Mouse (Mus musculus) myocyte (in vitro differentiated cells): Measurements from ENCODE around the gene Lrpap1. TPM values are rescaled to one million over a fixed set of nuclear protein-coding genes. Genes with fewer than 3 reads are reported as not detected.

Experiments used
- H3K27me3 ChIP-seq: one replicate; pipeline ENCODE4 v1.6.1; 2011; ENCODE audit not compliant: control insufficient read depth, insufficient read depth, insufficient read length
- H3K36me3 ChIP-seq: one replicate; pipeline ENCODE4 v1.6.1; 2011; ENCODE audit not compliant: control insufficient read depth, insufficient read depth
- H3K4me2 ChIP-seq: one replicate; pipeline ENCODE4 v1.6.1; 2011; ENCODE audit warnings: low read depth, control low read depth
- H3K4me3 ChIP-seq: one replicate; pipeline ENCODE4 v1.5.1; 2011; ENCODE audit warnings: mild to moderate bottlenecking, control low read depth, moderate library complexity
- H3K79me2 ChIP-seq: one replicate; pipeline ENCODE4 v1.6.1; 2011; ENCODE audit not compliant: control insufficient read depth, insufficient read depth
- H3ac ChIP-seq: one replicate; pipeline ENCODE4 v1.6.1; 2011; ENCODE audit not compliant: control insufficient read depth, insufficient read length
- CEBPB ChIP-seq: IDR thresholded peaks from 2 replicates; pipeline ENCODE4 v1.6.1; 2011; ENCODE audit warnings: mild to moderate bottlenecking, moderate library complexity; ENCODE audit not compliant: poor library complexity, insufficient read depth, severe bottlenecking
- E2F4 ChIP-seq: IDR thresholded peaks from one replicate; pipeline ENCODE4 v1.6.1; 2011; ENCODE audit warnings: mild to moderate bottlenecking, control low read depth, moderate library complexity; ENCODE audit not compliant: insufficient read depth
- MAX ChIP-seq: IDR thresholded peaks from one replicate; pipeline ENCODE4 v1.6.1; 2011; ENCODE audit warnings: low read depth, mild to moderate bottlenecking, control low read depth
- MYOD1 ChIP-seq, 3 experiments: IDR thresholded peaks; one replicate each; pipeline ENCODE4 v1.6.1; 2011; ENCODE audit warnings: control low read depth in 2 of 3, low read depth in 2 of 3, mild to moderate bottlenecking in 2 of 3, moderate library complexity in 1 of 3; ENCODE audit not compliant: insufficient read length in 2 of 3, control insufficient read depth in 1 of 3
- MYOG ChIP-seq, 3 experiments: IDR thresholded peaks; one replicate each; pipeline ENCODE4 v1.6.1; 2011; ENCODE audit warnings: control low read depth in 2 of 3, low read depth in 2 of 3, mild to moderate bottlenecking in 2 of 3; ENCODE audit not compliant: insufficient read length in 2 of 3, control insufficient read depth in 1 of 3, insufficient read depth in 1 of 3
- POLR2A ChIP-seq: IDR thresholded peaks from one replicate; pipeline ENCODE4 v1.6.1; 2011; ENCODE audit warnings: low read depth, mild to moderate bottlenecking, control low read depth, moderate library complexity; ENCODE audit not compliant: insufficient read length
- POLR2AphosphoS2 ChIP-seq: IDR thresholded peaks from one replicate; pipeline ENCODE4 v1.6.1; 2011; ENCODE audit warnings: low read depth, control low read depth; ENCODE audit not compliant: insufficient read length
- REST ChIP-seq: IDR thresholded peaks from one replicate; pipeline ENCODE4 v1.6.1; 2011; ENCODE audit warnings: mild to moderate bottlenecking, control low read depth, moderate library complexity; ENCODE audit not compliant: insufficient read depth, insufficient read length
- SRF ChIP-seq: IDR thresholded peaks from one replicate; pipeline ENCODE4 v1.6.1; 2011; ENCODE audit warnings: low read depth; ENCODE audit not compliant: control insufficient read depth, insufficient read length
- TCF12 ChIP-seq: IDR thresholded peaks from one replicate; pipeline ENCODE4 v1.6.1; 2011; ENCODE audit warnings: mild to moderate bottlenecking, control low read depth; ENCODE audit not compliant: poor library complexity, insufficient read depth, severe bottlenecking
- TCF3 ChIP-seq: IDR thresholded peaks from one replicate; pipeline ENCODE4 v1.6.1; 2011; ENCODE audit warnings: low read depth, control low read depth; ENCODE audit not compliant: insufficient read length
- USF1 ChIP-seq: IDR thresholded peaks from one replicate; pipeline ENCODE4 v1.6.1; 2011; ENCODE audit warnings: low read depth, mild to moderate bottlenecking, control low read depth, moderate library complexity
- polyA plus RNA-seq: library from polyadenylated mRNA; unstranded; fragments of >200 nt; fragmentation: generic; extraction: Trizol; gene quantifications from one replicate; pipeline ENCODE4 v1.2.1, GENCODE M21; 2012; ENCODE audit warnings: missing spikeins

Lrpap1 gene
- polyA plus RNA-seq, 1 experiment, result 46.2 TPM

- no peak overlapping the region for H3K4me2 ChIP-seq
- H3K27me3 ChIP-seq, result peaks cover 23% of the 10 kb centered on the region
- H3K4me3 ChIP-seq, result no peak overlapping the region
- H3ac ChIP-seq, result no peak overlapping the region
- TF ChIP-seq REST, result no peak
- TF ChIP-seq POLR2A, result no peak
- no peak for TF ChIP-seq MYOD1 (IDR thresholded peaks at IDR 0.05; ENCODE audit: control insufficient read depth in 1 of 3, insufficient read length in 2 of 3, low read depth in 2 of 3)
- TF ChIP-seq E2F4, result no peak
- no peak for TF ChIP-seq POLR2AphosphoS2
- no peak for TF ChIP-seq MYOG (IDR thresholded peaks at IDR 0.05; ENCODE audit: control insufficient read depth in 1 of 3, insufficient read depth in 1 of 3, insufficient read length in 2 of 3, low read depth in 2 of 3)
- TF ChIP-seq USF1, result no peak
- TF ChIP-seq SRF, result no peak
- H3K36me3 ChIP-seq, result no peaks in the 10 kb centered on the region
- no peaks in the 10 kb centered on the region for H3K79me2 ChIP-seq
Measured at GRCm38 (mm10) chr5:35112444-35112843, 6.9 kb upstream of the Lrpap1 start.

GRCm38 (mm10) chr5:35105922-35106298 is 344 bp upstream of the Lrpap1 start:
- H3K27me3 ChIP-seq, result peaks cover 11% of the 10 kb centered on the region
- peak overlapping the region; percentile 73 for H3K4me2 ChIP-seq
- peak overlapping the region; percentile 12 for H3ac ChIP-seq
- H3K36me3 ChIP-seq, result peaks cover 11% of the 10 kb centered on the region
- H3K4me3 ChIP-seq, result peak overlapping the region; percentile 57
- no peak for TF ChIP-seq SRF
- no peak for TF ChIP-seq CEBPB
- TF ChIP-seq MYOD1 (IDR thresholded peaks at IDR 0.05; ENCODE audit: control insufficient read depth in 1 of 3, insufficient read length in 2 of 3, low read depth in 2 of 3), result no peak
- TF ChIP-seq MYOG (IDR thresholded peaks at IDR 0.05; ENCODE audit: control insufficient read depth in 1 of 3, insufficient read depth in 1 of 3, insufficient read length in 2 of 3, low read depth in 2 of 3), result no peak
- TF ChIP-seq TCF3, result no peak
- TF ChIP-seq REST, result no peak
- no peak for TF ChIP-seq POLR2A
- TF ChIP-seq MAX, result no peak
- no peak for TF ChIP-seq USF1
- no peak for TF ChIP-seq TCF12
- TF ChIP-seq E2F4, result no peak
- TF ChIP-seq POLR2AphosphoS2, result no peak
- peaks cover 4% of the 10 kb centered on the region for H3K79me2 ChIP-seq

DNA sequence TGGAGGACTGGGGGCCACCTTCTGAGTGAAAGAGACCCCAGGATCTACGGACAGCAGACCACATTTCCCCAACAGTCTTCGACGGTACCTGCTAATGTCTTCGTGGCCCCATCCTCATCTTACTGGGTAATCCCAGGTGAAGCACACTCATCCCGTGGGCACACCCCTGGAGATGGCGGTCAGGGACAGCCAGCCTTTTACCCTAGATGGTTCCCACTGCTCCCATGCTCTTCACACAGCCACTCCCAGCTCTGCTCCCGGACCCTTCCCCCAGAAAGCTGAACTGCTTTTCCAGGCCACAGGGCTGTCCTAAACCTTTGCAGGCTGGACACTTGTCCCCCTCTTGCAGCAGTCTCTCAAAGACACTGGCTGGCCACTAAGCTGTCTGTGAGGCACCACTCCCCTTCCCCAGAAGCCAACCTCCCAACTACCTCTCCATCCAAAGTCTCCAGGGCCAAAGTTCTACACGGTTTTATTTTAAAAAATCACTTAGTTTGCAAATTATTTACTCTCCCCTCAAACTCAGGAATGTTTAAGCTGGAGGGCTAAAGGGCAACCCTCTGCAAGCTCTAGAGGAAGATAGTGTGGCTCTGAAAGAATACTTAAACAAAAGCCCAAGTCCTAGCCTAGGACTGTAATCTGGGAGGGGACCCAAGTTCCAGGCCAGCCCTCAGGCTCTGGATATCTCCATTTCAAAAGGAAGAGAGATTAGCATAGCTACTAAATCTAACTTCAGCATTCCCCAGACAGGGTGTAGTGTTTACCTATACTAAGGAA is 1.2 kb downstream of the Lrpap1 start:
- TF ChIP-seq REST (no peak), SRF (no peak), TCF12 (no peak), MYOD1 (IDR thresholded peaks at IDR 0.05; ENCODE audit: control insufficient read depth in 1 of 3, insufficient read length in 2 of 3, low read depth in 2 of 3) (no peak), POLR2AphosphoS2 (no peak), MAX (no peak)
- Histone ChIP-seq H3K4me3 (peak overlapping the region; percentile 57), H3K36me3 (peaks cover 13% of the 10 kb centered on the region), H3K79me2 (peaks cover 4% of the 10 kb centered on the region), H3K4me2 (peak overlapping the region; percentile 90), H3ac (peak overlapping the region; percentile 12), H3K27me3 (peaks cover 7% of the 10 kb centered on the region)

DNA sequence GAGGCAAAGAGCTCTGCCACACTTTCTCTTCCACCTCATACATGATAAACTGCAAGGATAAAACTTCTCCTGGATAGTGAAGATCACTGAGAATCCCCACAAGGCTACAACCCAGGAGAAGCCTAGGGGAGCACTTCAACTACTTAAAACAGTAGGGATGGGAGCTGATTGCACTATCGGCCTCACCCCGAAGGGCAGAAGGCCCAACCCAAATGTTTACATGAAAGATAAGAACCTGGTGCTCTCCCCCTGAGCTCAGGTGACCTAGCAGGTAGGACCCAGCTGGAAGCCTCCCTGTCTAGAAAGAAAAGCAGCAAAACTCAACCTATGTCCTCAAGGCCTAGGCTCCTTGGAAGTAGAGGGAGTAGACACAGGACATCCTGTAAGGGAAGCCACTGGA is 2.0 kb downstream of the Lrpap1 start:
- no peak overlapping the region for H3K4me3 ChIP-seq
- no peak overlapping the region for H3K4me2 ChIP-seq
- peaks cover 7% of the 10 kb centered on the region for H3K27me3 ChIP-seq
- H3ac ChIP-seq, result no peak overlapping the region
- H3K36me3 ChIP-seq, result peaks cover 13% of the 10 kb centered on the region
- peaks cover 4% of the 10 kb centered on the region for H3K79me2 ChIP-seq
- TF ChIP-seq REST (no peak), USF1 (no peak), TCF12 (no peak), MYOG (IDR thresholded peaks at IDR 0.05; ENCODE audit: control insufficient read depth in 1 of 3, insufficient read depth in 1 of 3, insufficient read length in 2 of 3, low read depth in 2 of 3) (no peak), POLR2AphosphoS2 (no peak), E2F4 (no peak), POLR2A (no peak), MYOD1 (IDR thresholded peaks at IDR 0.05; ENCODE audit: control insufficient read depth in 1 of 3, insufficient read length in 2 of 3, low read depth in 2 of 3) (no peak), CEBPB (no peak), SRF (no peak), MAX (no peak), TCF3 (no peak)

- Histone ChIP-seq H3K27me3 (peaks cover 7% of the 10 kb centered on the region), H3K36me3 (peaks cover 13% of the 10 kb centered on the region), H3K4me2 (no peak overlapping the region), H3K79me2 (peaks cover 4% of the 10 kb centered on the region), H3ac (no peak overlapping the region), H3K4me3 (no peak overlapping the region)
- TF ChIP-seq TCF12 (no peak), CEBPB (no peak), POLR2AphosphoS2 (no peak), REST (no peak), E2F4 (no peak), USF1 (no peak), MYOG (IDR thresholded peaks at IDR 0.05; ENCODE audit: control insufficient read depth in 1 of 3, insufficient read depth in 1 of 3, insufficient read length in 2 of 3, low read depth in 2 of 3) (no peak), SRF (no peak), MYOD1 (IDR thresholded peaks at IDR 0.05; ENCODE audit: control insufficient read depth in 1 of 3, insufficient read length in 2 of 3, low read depth in 2 of 3) (no peak), TCF3 (no peak), POLR2A (no peak), MAX (no peak)
Measured at GRCm38 (mm10) chr5:35103086-35103485, 2.5 kb downstream of the Lrpap1 start.
